Mouse (Mus musculus) kidney, postnatal 14 days (tissue): ENCODE measurements around the gene Prkd3.

Experiments
- DNase-seq: peaks from one replicate; pipeline ENCODE4 v3.0.0; 2022; ENCODE audit warnings: mixed read lengths

Gene Prkd3

DNA sequence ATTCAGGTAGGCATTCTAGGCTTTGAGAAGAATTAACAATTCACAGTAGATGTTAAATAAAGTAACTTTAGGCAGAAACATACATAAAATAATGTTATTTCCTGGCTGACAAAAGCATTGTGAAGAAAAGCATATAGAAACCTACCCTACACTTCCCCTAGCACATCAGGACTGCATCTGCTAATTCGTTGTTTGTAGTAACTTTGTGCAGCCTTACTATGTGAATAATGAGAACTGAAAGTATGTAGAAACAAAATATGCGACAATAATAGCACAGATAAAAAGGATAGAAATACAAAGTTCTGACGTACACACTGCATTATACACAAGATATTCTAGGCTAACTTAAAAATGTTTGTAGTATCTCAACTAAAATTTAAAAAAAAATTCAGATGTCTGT, 21.4 kb downstream of the Prkd3 start:
- DNase-seq: no peak

DNA sequence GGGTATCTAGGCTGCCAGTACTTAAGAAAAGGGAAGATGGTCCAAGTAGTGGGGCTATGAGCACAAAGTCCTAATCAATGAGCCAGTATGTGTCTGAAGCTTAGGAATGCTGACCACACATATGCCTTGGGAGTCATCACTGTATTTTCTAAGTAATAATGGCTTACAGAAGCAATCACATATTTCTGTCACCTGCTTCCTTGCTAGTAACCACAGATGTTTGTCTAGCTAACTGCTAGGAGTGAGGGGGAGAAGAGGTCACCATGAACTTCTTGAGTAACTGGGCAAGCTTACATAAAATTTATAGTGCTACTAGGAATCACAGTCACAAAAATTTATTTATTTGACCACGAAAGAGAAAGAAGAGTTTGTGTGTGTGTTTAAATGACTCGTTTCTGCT, 22.5 kb downstream of the Prkd3 start:
- no peak for DNase-seq

DNA sequence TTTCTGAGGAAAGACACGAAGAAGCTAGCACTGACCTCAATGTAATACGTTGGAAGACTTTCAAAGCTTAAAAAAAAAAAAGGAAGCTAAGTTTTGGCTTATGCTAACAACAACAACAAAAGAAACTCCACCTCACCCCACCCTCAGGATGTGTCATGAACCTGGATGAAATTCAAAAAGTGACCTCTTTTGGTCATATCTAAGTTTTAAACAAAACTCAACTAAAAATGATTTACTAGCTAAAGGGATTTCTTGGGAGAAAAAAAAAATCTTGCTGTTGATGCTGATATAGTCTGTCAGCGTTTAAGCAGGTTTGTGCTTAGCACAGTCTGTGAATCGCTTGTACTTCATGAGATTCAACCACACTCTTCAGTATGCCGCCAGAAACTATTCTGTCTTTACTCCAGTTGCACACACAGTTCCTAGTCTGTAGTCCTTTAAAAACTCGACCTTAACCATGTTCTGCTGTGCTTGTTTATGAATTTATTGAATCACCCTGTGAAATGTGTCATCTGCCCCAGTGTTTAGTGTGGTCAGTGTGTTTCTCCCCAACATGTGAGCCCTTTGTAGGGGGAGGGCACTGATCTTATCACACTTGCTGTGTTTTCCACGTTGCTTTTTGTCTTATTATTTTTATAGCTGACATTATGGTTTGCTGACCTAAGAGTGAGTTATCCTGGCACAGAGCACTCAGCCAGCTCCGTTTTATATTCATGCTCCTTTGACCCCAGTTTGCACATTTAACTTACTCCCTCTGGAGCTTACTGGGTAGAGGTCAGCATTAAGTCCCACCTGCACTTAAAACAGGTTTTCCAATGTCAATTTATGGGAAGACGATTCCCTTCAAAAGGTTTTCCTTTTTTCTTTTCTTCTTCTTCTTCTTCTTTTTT, 25.4 kb downstream of the Prkd3 start:
- peak; percentile 14 for DNase-seq

DNA sequence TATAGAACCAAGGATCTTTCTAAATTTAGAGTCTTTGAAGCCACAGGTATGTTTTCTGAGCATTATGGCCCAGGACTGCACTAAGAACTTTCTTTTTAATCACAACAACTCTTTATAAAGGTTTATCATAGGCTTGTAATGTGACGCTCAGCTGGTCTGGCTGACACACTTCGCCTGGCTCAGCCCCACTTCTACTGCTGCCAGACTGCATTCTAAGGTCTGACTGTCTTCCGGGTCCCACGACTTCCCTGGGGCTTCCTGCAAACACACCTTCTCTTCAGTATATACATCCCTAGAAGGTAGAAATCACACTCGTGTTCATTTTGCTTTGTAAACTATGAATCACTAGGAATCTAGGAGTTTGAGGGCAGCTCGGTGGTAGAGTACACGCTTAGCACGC, 26.2 kb downstream of the Prkd3 start:
- DNase-seq: no peak

DNA sequence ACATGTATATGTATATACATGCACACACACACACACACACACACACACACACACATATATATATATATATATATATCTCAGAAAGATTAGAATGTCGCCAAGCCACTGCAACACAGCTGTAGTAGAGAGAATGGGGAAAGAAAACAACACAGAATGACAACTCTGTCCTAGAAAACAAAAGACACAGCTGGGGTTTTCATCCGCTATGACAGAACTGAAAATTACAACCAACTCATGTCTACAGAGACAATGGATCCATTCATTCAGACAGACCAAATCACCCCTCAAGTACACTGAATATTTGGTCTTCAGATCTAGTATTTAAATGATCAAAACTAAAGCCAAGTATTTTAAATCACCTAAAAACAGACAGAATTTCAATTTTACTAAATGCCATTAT, 26.9 kb downstream of the Prkd3 start:
- DNase-seq: no peak

DNA sequence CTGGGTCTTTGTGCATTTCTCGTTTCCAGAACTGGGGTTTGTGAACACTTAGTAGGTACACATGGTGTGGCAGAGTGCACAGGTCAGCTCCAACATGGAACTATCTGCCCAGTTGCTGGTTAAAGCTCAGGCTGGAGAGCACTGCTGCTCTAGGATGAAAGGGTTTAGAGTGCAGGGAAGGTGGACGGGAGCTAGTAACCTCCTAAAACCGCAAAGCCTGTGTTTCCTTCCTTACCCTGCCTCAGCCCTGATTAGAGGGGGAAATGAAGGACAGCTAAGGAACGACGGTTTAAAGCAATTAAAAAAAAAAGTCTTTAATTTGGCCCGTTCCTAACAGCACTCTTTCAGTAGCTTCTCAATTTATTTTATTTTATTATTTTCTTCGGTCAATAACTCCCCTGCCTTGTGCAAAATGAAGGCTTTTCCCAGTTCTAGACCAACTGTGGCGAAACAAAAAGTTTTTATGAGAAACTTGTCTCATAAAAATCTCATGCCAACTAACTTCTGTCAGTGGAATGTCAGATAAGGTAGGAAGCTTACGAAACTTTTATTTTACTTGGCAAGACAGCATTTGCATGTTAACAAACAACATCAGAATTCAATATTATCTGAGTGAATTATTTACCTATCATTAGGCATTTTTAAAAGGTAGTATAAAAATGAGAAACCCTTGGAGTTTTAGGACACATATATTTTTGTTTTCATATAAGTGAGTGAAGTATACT, 28.2 kb downstream of the Prkd3 start:
- no peak for DNase-seq

DNA sequence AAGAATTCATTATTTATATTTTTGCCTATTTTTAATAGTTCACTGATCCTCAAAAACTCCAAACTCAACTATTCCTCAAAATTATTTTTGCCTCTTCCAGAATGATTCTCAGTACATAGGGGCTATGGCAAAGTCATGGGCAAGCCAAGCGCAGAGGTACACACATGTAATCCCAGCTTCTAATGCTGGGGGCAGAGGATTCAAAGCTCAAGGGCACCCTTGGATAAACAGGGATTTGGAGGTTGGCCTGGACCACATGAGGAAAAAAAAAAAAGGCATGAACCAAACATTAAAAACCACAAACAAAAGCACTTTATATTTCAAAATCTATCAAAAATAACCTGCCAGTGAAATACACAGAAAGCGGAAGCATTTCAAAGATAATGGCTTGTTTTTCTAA, 29.1 kb downstream of the Prkd3 start:
- DNase-seq: no peak

DNA sequence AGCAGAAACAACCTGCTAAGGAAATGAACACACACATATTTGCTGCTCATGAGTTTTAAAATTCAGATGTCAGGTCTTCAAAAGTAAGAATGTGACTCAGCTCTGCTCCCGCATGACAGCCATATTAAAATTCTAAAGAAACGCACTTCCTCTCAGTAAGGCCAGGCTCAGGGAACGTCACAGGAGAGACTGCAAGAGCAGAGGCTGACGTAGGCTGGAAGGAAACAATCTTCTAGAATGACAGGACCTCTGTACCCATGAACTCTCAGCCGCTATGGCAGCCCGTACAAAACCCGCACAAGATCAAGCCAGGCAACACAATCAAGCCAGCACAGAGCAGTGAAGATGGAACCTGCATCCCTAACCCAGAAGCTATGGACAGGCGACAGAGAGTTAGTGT, 31.6 kb downstream of the Prkd3 start:
- peak; percentile 22 for DNase-seq

DNA sequence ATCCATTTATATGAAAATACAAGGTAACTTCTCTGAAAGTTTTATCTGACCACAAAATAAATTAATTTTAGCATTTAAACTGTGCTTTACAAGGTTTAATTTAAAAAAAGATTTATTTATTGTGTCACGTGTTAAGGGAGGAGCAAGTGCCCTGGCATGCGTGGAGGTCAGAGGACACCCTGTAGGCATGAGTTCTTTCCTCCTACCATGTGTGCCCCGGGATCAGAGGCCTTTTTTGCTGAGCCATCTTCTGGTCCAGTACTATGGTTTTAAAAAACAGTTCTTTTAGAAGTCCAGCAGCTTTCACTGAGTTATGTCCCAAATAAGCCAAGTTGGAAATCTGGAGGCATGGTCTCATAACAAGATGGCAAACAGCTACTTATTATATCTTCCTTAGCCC, 36.9 kb downstream of the Prkd3 start:
- DNase-seq: no peak

DNA sequence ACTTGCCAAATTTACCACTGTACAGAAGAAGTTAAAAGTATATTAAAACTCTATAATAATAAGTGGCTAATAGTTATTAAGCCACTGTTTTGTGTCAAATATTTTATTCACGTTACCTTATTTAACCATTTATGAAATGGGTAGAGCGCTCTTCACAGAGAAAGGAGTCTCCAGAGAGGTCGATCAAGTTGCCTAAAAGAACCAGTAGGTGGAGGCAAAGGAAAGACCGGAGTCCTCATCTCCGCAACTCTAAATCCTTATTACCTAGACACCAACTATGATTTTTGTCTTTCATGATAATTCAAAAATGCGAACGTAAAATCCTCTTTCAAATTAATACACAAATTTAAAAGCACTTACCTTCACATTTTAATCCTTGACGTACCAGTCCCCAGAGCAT, 37.5 kb downstream of the Prkd3 start:
- no peak for DNase-seq

DNA sequence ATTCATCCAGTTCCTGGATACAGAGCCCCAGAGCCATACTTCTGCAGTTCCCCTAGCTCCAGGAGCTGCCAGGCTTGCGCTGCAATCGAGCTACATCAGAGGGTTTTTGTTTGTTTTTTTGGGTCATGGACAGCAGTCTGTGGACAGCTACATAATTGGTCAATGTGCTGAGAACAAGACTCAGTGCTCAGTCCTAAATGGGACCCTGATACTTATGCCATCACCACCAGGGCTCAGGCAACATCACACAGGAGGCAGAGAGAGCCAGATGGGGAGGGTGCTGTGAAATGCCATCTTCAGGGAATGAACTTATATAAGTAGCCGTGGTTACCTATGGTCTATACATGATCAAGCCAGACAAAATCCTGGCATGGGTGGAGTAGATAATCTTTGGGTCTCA, 52.1 kb downstream of the Prkd3 start:
- no peak for DNase-seq

DNA sequence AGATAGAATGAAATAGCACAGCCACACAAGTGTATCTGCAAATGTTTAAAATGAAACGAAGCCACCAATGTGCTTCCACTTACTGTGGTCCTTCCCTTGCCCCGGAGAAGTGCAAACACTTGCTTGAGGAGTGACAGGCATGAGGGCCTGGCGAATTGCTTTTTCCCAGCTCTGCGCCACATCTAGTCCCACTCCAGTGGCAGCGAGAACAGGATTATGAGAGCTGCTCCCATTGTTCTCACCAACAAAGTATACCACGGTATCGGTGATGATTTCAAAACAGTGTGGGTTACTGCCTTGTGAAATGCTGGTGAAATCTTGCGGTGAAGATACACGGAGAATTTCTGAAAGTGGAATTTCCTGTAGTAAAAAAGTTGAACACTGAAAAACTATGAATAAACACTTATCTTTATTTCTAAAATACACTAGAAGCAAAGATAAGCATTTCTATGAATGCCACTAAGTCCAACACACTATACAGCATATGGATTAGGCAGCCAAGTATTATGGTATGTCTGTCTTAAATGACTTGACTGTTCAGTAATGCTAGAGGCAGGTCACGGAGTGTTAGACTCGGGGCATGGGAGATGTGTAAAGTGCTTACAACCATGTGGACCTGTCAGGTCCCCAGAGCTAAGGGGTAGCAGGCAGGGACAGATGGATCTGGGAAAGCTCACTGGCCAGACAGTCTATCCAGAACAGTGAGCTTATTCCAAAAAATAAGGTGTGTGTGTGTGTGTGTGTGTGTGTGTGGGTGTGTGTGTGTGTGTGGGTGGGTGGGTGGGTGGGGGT, 54.3 kb downstream of the Prkd3 start:
- no peak for DNase-seq

DNA sequence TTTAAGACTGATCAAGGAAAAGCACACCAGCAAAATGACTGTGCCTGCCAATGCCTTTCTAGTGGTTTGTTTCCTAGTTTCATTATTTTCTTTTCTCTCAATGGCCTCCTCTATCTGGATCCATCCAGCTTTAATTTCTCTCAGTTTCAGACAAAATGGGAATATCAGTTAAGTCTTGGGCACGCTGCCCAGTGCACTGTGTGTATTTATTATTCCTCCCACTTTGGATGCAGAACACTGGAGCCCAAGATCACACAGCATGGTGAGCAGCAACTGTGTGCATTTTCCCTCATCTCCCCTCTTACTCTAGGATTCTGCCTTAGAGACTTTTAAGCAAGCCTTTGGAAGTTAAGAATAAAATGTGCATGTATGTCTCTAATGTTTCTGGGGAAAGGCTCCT, 56.2 kb downstream of the Prkd3 start:
- no peak for DNase-seq

DNA sequence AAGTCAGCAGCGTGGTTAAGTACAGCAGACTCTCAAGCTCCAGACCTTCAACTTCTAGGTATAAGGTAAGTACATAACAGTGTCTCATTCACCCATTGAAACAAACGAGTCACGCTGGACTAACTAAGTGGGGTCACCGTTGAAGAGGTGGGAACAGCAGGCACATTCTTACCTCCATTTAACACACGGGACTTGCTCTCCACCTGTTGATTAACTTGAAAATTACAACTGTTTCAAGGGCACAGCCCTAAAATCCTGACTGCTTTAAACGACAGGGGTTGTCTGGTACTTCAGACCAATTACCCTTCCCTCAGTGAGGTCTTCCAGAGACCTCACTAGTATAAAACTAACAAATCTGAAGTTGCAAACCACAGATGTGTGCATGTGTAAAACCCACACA, 61.1 kb downstream of the Prkd3 start:
- DNase-seq: no peak

DNA sequence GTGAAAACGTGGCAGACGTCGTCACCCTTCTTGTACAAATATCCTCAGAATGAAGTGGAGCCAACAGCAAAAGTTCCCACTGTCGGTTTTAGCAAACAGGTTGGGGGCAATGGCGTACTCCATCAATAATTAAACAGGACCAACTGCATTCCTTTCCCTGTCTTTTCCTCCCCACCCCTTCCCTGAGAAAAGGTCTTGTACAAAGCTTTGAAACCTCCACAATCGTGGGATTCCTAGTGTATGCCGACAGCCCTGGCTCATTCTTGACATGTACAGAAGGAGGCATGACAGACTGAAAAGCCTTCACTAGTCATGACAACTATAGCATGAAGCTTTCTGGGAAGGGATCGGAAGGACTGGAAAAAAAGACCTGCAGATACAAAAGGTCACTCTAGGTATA, 67.4 kb downstream of the Prkd3 start:
- no peak for DNase-seq

DNA sequence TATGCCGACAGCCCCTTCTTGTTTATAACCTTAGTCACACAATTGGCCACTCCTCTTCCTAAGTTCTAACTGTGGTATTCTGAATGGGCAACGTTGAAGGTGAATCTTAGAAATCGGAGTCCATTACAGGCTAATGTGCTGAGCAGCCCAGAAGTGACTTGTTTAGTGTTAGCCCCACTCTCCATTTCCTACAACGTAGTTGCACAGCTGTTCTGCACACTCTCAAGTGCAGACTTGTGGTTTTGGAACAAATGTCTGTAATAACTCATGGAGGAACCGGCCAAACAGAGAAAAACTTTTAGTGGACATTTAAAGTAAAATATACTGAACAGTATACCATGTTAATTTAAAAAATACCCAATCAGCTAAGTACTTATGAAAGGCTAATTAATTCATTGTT, 68.5 kb downstream of the Prkd3 start:
- DNase-seq: no peak

DNA sequence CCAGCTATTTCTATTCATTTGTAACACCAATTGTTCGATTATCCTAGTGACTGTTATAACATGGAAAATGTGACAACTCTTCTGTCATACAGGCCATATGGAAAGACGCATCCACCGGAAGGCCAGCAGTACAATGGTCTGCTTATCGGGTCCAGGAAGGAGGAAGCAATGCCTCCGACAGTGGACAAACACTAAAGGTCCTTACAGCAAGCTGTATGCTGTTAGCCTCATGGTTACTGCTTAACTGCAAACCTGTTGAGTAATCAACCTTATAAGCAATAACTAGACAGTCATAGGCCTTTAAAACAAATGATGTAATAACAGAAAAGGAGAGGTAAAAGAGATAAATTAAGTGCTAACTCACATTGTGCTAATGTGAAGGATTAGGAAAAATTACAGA, 69.4 kb downstream of the Prkd3 start:
- DNase-seq: no peak

DNA sequence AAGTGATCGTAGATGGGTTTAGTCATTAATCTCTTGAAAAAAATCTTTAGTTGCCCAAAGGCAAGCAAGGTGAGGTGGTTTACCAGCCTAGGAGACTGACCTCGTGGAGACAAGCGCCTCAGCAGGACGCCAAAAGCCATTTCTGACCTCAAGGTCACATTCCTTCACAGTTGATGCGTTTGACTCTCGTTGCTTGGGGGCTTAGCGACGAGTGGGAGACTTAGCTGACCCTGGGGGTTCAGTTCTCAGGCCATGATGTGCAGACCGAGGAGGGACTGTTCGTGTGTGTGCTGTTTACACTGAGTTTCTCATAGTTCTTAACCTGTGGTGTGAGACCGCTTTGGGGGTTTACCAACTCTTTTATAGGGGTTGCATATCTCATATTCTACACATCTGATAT, 78.0 kb downstream of the Prkd3 start:
- DNase-seq: no peak

DNA sequence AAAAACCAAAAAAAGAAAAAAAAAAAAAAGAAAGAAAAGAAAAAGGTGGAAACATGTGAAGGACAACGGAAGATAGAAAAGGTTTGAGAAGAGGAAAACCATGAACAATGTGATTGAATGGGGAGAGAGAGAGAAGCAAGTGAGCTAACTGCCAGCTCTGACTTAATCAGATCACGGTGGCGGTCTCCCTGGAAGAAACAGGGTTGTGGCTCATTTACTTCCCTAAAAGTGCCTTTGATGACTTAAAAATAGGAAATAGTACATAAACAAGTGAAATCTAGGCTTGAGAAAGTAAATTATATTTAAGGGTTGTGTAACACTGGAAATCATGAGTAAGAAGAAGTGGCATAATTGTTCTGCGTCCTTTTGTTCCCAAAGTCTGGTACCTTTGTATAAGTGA, 81.7 kb downstream of the Prkd3 start:
- no peak for DNase-seq

DNA sequence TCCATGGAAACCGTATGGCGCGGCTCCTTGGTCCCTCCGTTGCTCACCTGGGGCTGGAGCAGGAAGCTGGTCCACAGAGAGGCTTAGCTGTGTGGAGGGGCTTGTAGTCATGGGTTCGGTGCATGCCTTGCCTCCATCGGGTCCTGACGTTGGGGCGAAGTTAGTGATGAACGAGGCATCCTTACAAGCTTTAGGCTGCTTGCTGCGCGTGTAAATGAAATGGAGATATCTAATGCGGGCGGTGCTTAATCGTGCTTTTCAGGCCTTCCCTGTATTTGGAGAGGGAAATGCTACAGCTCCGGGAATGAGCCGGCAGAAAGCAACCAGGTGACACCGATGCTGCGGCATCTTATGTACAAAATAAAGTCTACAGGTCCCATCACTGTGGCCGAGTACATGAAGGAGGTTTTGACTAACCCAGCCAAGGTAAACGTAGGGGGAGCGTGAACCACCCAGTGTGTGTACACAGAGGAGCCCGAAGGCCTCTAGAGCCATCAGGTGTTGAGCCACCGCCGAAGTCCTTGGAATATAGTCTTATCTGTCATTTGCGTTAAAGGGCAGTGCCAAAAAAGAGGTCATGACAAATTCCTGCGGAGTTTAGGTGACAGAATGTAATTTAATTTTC, 83.3 kb downstream of the Prkd3 start:
- DNase-seq: no peak

DNA sequence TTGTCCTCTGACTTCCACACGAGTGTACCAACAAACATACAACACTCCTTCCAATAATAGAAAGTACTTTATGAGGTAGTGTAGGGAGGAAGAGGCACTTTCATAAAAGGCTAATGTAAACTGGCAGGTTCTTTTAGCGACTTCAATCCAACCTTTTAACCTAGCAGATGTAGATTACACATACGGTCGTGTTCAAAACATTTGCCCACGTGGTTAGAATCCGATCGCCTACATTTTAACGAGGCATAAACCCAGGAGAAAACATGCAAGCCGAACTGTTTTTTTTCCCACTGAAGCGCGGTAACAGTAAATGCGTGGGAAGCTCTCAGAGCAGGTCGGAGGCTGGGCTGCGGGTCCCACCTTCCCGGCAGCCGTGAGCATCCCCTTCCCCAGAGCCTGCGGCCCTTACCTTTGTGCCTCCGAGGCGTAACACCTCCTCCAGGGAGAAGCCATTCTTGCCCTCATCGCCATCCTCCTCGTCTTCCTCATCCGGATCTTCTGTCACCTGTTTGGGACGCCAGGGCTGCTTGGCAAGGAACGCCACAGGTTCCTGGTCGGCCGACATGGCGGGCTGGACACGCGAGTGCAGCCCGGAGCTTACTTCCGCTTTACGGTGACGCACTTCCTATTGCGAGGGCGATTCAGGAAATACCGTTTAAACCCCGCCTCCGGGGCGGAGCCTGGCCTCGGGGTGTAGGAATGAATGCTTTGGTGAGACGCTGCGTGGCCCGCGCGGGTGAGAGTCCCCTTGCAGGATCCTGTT, 84.0 kb downstream of the Prkd3 start, which contains the start of the genes Cebpz and Ndufaf7:
Gene Cebpz, minus strand, starts transcription at position 601 of the 763 bp plus-strand sequence.
Gene Ndufaf7, plus strand, starts transcription at position 671 of the 763 bp plus-strand sequence.
- DNase-seq: peak; percentile 98

DNA sequence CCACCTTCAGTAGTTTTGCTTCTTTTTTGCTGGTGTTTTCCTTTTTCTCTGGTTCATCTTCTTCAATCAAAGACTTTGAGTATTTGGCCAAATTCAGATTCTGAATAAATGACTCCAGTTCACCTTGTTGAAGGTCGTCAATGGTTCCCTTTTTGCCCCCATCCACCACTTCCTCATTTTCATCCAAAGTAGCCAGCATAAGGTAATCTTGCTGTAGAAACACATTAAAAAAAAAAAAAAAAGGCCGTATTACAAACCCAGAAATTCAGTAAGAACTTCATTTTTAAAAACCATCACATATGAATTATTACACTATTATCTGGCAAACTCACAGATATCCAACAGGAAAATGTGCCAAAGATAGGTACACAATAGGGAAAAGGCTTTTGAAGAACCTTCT, 84.8 kb downstream of the Prkd3 start:
- DNase-seq: no peak
